Mouse (Mus musculus) stomach, embryonic 16.5 days (tissue): ENCODE results near the gene Yjefn3. TPM values are rescaled to one million over a fixed set of nuclear protein-coding genes. Genes with fewer than 3 reads are reported as not detected.
A peak's percentile ranks its signal among the peaks of the same experiment; 100 is the strongest.

ENCODE experiments used
- ATAC-seq: fragments of 200-750 bp; cut with Nextera tagmentation; 2 replicates; pipeline ENCODE4 v1.8.0; 2017; ENCODE audit warnings: moderate number of reproducible peaks, moderate TSS enrichment; ENCODE audit not compliant: insufficient read depth, low FRiP score
- H3K27ac ChIP-seq: fragments of 300-500 bp; sonication (generic); 2 replicates; pipeline ENCODE4 v1.5.1; 2014; ENCODE audit warnings: low read length
- H3K27me3 ChIP-seq: fragments of 300-500 bp; sonication (generic); 2 replicates; pipeline ENCODE4 v1.6.1; 2014; ENCODE audit warnings: low read length, control low read depth, mixed read lengths; ENCODE audit not compliant: control insufficient read depth, insufficient read depth
- H3K36me3 ChIP-seq: fragments of 300-500 bp; sonication (generic); 2 replicates; pipeline ENCODE4 v1.6.1; 2014; ENCODE audit warnings: low read length; ENCODE audit not compliant: control insufficient read depth, insufficient read depth
- H3K4me1 ChIP-seq: fragments of 300-500 bp; sonication (generic); 2 replicates; pipeline ENCODE4 v1.6.1; 2014; ENCODE audit warnings: low read length, control low read depth, mixed read lengths; ENCODE audit not compliant: control insufficient read depth, insufficient read depth
- H3K4me2 ChIP-seq: fragments of 300-500 bp; sonication (generic); 2 replicates; pipeline ENCODE4 v1.6.1; 2014; ENCODE audit warnings: low read depth, low read length, mixed read lengths
- H3K4me3 ChIP-seq: fragments of 300-500 bp; sonication (generic); replicated peaks from 2 replicates; pipeline ENCODE4 v1.5.1; 2014; ENCODE audit warnings: mild to moderate bottlenecking, low read length
- H3K9ac ChIP-seq: fragments of 300-500 bp; sonication (generic); 2 replicates; pipeline ENCODE4 v1.6.1; 2014; ENCODE audit warnings: low read length
- H3K9me3 ChIP-seq: fragments of 300-500 bp; sonication (generic); replicated peaks from 2 replicates; pipeline ENCODE4 v1.6.1; 2016; ENCODE audit warnings: low read length, control low read depth; ENCODE audit not compliant: control insufficient read depth
- WGBS: fragments of 180-500 bp; shearing (Covaris S2); extraction: QIAGEN DNeasy Blood & Tissue Kit; methylation state at CpG from one replicate; pipeline ENCODE4 v1.1.7; 2014; 5-methylcytosine and 5-hydroxymethylcytosine counted together
- polyA plus RNA-seq: library from polyadenylated mRNA; unstranded; fragments of >200 nt; fragmentation: Nextera tagmentation; extraction: Ambion mirVana; gene quantifications from 2 replicates; pipeline ENCODE4 v1.2.1, GENCODE M21; 2015

The Yjefn3 gene
- polyA plus RNA-seq, 1 experiment from 2014 or later, result 3.2 TPM

GRCm38 (mm10) chr8:69915748-69916147 is 13.2 kb upstream of the Yjefn3 start:
- no peak for ATAC-seq
- WGBS, result 44% methylated on average over 5 of the region's 5 CpGs
- Histone ChIP-seq H3K4me2 (no peak overlapping the region), H3K27ac (no peak overlapping the region), H3K36me3 (peaks cover 22% of the 10 kb centered on the region), H3K4me1 (peaks cover 7% of the 10 kb centered on the region), H3K27me3 (no peaks in the 10 kb centered on the region), H3K9ac (no peak overlapping the region), H3K9me3 (no peaks in the 10 kb centered on the region), H3K4me3 (no peak overlapping the region)

- 84% methylated on average over 4 of the region's 4 CpGs for WGBS
- Histone ChIP-seq H3K4me1 (peaks cover 2% of the 10 kb centered on the region; the same call in 1 of the 2 replicates), H3K36me3 (peaks cover 23% of the 10 kb centered on the region), H3K9me3 (no peaks in the 10 kb centered on the region), H3K4me3 (no peak overlapping the region), H3K27ac (no peak overlapping the region), H3K4me2 (no peak overlapping the region), H3K9ac (no peak overlapping the region), H3K27me3 (no peaks in the 10 kb centered on the region)
- ATAC-seq, result no peak
Measured at GRCm38 (mm10) chr8:69914526-69914925, 12.0 kb upstream of the Yjefn3 start.

- Histone ChIP-seq H3K27me3 (no peaks in the 10 kb centered on the region), H3K4me2 (no peak overlapping the region), H3K9me3 (no peaks in the 10 kb centered on the region), H3K27ac (no peak overlapping the region), H3K4me3 (no peak overlapping the region), H3K4me1 (no peaks in the 10 kb centered on the region), H3K36me3 (peaks cover 23% of the 10 kb centered on the region), H3K9ac (no peak overlapping the region)
- no peak for ATAC-seq
- WGBS, result 89% methylated on average over 12 of the region's 12 CpGs
Measured at GRCm38 (mm10) chr8:69912478-69913074, 10.1 kb upstream of the Yjefn3 start.

- no peak for ATAC-seq
- WGBS, result 91% methylated on average over 13 of the region's 13 CpGs
Measured at GRCm38 (mm10) chr8:69911917-69912316, 9.4 kb upstream of the Yjefn3 start.

GRCm38 (mm10) chr8:69907106-69907505 is 4.6 kb upstream of the Yjefn3 start:
- H3K9ac ChIP-seq, result no peak overlapping the region
- no peak overlapping the region for H3K27ac ChIP-seq
- H3K4me1 ChIP-seq, result peaks cover 9% of the 10 kb centered on the region; the same call in 1 of the 2 replicates
- peaks cover 11% of the 10 kb centered on the region; the same call in 1 of the 2 replicates for H3K36me3 ChIP-seq
- H3K4me3 ChIP-seq, result no peak overlapping the region
- 81% methylated on average over 2 of the region's 2 CpGs for WGBS
- H3K4me2 ChIP-seq, result no peak overlapping the region
- H3K9me3 ChIP-seq, result no peaks in the 10 kb centered on the region
- no peaks in the 10 kb centered on the region for H3K27me3 ChIP-seq
- ATAC-seq, result no peak

More at GRCm38 (mm10) chr8:69911917-69912316, 9.4 kb upstream of the Yjefn3 start:
- H3K4me1 ChIP-seq, result no peaks in the 10 kb centered on the region
- H3K27me3 ChIP-seq, result no peaks in the 10 kb centered on the region
- H3K4me3 ChIP-seq, result no peak overlapping the region
- peaks cover 23% of the 10 kb centered on the region for H3K36me3 ChIP-seq
- no peaks in the 10 kb centered on the region for H3K9me3 ChIP-seq
- no peak overlapping the region for H3K9ac ChIP-seq
- H3K27ac ChIP-seq, result no peak overlapping the region
- no peak overlapping the region for H3K4me2 ChIP-seq

- peaks cover 14% of the 10 kb centered on the region; the same call in 1 of the 2 replicates for H3K4me1 ChIP-seq
- WGBS, result 79% methylated on average over 2 of the region's 2 CpGs
- H3K4me2 ChIP-seq, result no peak overlapping the region
- ATAC-seq, result no peak
- H3K9me3 ChIP-seq, result no peaks in the 10 kb centered on the region
- H3K9ac ChIP-seq, result no peak overlapping the region
- H3K27ac ChIP-seq, result no peak overlapping the region
- peaks cover 6% of the 10 kb centered on the region; the same call in 1 of the 2 replicates for H3K36me3 ChIP-seq
- no peaks in the 10 kb centered on the region for H3K27me3 ChIP-seq
- no peak overlapping the region for H3K4me3 ChIP-seq
Measured at GRCm38 (mm10) chr8:69906260-69906659, 3.7 kb upstream of the Yjefn3 start.

- no peak overlapping the region for H3K27ac ChIP-seq
- H3K4me2 ChIP-seq, result peak overlapping the region; percentile 99; the same call in 1 of the 2 replicates
- H3K9me3 ChIP-seq, result no peaks in the 10 kb centered on the region
- peaks cover 24% of the 10 kb centered on the region for H3K4me1 ChIP-seq
- no peak for ATAC-seq
- no peak overlapping the region for H3K9ac ChIP-seq
- 70% methylated on average over 8 of the region's 8 CpGs for WGBS
- no peaks in the 10 kb centered on the region for H3K27me3 ChIP-seq
- no peaks in the 10 kb centered on the region for H3K36me3 ChIP-seq
- H3K4me3 ChIP-seq, result no peak overlapping the region
Measured at GRCm38 (mm10) chr8:69904096-69904495, 1.6 kb upstream of the Yjefn3 start.

- Histone ChIP-seq H3K4me1 (peaks cover 24% of the 10 kb centered on the region), H3K4me3 (peak overlapping the region; percentile 63), H3K9me3 (no peaks in the 10 kb centered on the region), H3K36me3 (no peaks in the 10 kb centered on the region), H3K27me3 (no peaks in the 10 kb centered on the region), H3K9ac (peak overlapping the region; percentile 82), H3K27ac (peak overlapping the region; percentile 97), H3K4me2 (peak overlapping the region; percentile 99)
- peak; percentile 90 for ATAC-seq
- WGBS, result under 1% methylated on average over 45 of the region's 45 CpGs
Measured at GRCm38 (mm10) chr8:69903063-69903542, 591 bp upstream of the Yjefn3 start.

GRCm38 (mm10) chr8:69901484-69902162 is 889 bp downstream of the Yjefn3 start:
- WGBS, result under 1% methylated on average over 41 of the region's 41 CpGs
- peak overlapping the region; percentile 99 for H3K4me2 ChIP-seq
- H3K4me1 ChIP-seq, result peaks cover 32% of the 10 kb centered on the region
- peak overlapping the region; percentile 82 for H3K9ac ChIP-seq
- peak; percentile 79 for ATAC-seq
- peak overlapping the region; percentile 97 for H3K27ac ChIP-seq
- H3K4me3 ChIP-seq, result peak overlapping the region; percentile 63
- no peaks in the 10 kb centered on the region for H3K36me3 ChIP-seq
- H3K9me3 ChIP-seq, result no peaks in the 10 kb centered on the region
- H3K27me3 ChIP-seq, result no peaks in the 10 kb centered on the region
